Mouse (Mus musculus): ENCODE results near the gene Dnah8. TPM values are rescaled to one million over a fixed set of nuclear protein-coding genes. Genes with fewer than 3 reads are reported as not detected.

Gene Dnah8
- total RNA-seq, 1 experiment from 2014 or later, result 56.8 TPM

- ATAC-seq (replicated peaks in 1 of 2; ENCODE audit: insufficient read depth in 1 of 2, low FRiP score in 2 of 2, low TSS enrichment in 1 of 2, low read depth in 1 of 2, poor library complexity in 2 of 2, severe bottlenecking in 2 of 2), result no peak
Measured at GRCm38 (mm10) chr17:30606206-30606605, 17.9 kb upstream of the Dnah8 start.

DNA sequence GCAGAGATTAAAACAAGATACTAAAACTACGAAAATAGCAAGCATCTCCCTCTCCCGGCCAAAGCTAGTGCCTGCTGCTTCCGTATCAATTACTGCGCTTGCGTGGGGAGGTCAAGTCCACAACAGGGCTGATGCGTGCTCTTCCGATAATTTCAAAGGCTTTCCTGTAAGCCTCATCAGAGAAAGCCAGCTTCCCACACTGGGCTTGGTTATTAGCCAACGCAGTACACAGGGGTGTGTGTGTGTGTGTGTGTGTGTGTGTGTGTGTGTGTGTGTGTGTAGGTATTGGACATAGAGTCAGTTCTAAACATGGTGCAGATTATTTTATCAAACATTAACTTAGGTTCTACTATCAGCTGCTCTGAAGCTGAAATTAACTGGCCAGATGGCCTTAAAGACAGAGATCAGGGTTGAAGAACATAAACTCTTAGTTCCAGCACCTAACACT is 17.5 kb upstream of the Dnah8 start:
- ATAC-seq (replicated peaks in 1 of 2; ENCODE audit: insufficient read depth in 1 of 2, low FRiP score in 2 of 2, low TSS enrichment in 1 of 2, low read depth in 1 of 2, poor library complexity in 2 of 2, severe bottlenecking in 2 of 2), result no peak

DNA sequence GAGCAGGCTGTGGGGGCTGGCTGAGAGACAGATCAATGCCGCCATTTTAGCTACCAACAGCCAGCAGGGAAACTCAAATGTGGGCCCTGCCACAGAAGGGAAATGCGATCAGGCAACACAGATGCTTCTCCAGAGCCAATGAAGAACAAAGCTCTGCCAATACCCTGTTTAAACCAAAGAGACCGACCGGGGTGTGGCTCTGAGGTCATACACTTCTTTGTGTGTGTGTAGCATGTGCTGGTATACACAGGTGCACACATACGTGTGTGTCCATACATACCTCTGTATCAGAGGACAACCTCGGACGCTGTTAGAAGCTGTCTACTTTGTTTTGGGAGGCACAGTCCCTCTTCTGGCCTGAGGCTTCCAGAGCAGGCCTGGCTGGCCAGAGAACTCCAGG is 16.8 kb upstream of the Dnah8 start:
- no peak for ATAC-seq (replicated peaks in 1 of 2; ENCODE audit: insufficient read depth in 1 of 2, low FRiP score in 2 of 2, low TSS enrichment in 1 of 2, low read depth in 1 of 2, poor library complexity in 2 of 2, severe bottlenecking in 2 of 2)

DNA sequence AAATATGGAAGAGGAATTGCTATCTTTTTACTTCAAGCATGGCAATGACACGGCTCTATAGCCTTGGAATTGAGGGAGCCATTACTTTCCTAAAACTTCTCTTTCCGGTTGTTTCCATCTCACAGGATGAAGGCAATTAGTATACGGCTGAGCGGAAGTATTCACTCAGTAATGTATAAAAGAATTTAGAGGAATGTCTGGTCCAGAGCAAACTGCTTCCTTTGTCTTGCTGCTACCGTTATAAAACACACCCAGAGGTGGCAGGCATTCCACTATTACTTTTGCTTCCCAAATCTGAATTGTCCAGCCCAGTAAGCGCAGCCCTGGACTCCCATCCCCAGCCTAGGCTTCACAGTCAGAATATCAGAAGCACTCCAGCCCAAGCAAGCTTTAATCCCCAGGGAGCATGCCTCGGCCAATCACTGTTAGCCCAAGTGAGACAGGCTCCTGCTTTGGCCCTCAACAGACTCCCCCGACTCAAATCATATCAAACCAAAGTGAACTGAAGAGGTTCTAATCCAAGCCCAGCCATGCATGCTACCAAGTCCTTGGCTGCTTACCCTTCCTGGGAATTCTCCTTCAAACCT is 16.2 kb upstream of the Dnah8 start:
- no peak for ATAC-seq (replicated peaks in 1 of 2; ENCODE audit: insufficient read depth in 1 of 2, low FRiP score in 2 of 2, low TSS enrichment in 1 of 2, low read depth in 1 of 2, poor library complexity in 2 of 2, severe bottlenecking in 2 of 2)

DNA sequence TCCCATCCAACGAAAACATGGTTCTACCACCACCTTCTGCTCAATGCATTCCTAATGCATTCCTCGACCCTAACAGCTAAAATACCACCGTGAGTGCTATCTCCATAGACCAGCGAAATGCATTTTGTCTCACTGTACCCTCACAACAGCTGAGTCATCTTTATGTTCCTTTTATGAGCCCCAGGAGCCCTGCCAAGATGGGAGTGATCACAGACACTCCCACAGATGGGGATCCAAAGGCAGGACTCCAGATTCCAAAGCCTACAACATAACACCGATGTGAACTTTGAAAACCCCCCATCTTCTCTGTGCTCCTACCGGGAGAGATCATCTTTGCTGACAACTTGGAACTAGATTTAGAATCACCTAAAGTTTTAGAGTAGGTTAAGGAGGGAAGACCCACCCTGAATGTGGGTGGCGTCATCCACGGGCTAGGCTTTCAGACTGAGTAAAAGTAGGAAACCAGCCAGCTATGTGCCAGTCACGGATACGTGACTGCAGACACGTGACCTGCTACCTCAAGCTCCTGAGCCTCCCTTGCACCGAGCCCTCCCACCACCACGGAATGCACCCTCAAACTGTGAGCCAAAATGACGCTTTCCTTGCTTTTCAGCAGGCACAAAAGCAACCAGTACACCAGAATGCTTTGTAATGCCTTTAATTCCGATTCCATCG is 14.7 kb upstream of the Dnah8 start:
- ATAC-seq (replicated peaks in 1 of 2; ENCODE audit: insufficient read depth in 1 of 2, low FRiP score in 2 of 2, low TSS enrichment in 1 of 2, low read depth in 1 of 2, poor library complexity in 2 of 2, severe bottlenecking in 2 of 2), result no peak

- ATAC-seq (replicated peaks in 1 of 2; ENCODE audit: insufficient read depth in 1 of 2, low FRiP score in 2 of 2, low TSS enrichment in 1 of 2, low read depth in 1 of 2, poor library complexity in 2 of 2, severe bottlenecking in 2 of 2), result no peak
Measured at GRCm38 (mm10) chr17:30609980-30610307, 14.2 kb upstream of the Dnah8 start.

- no peak for ATAC-seq (replicated peaks in 1 of 2; ENCODE audit: insufficient read depth in 1 of 2, low FRiP score in 2 of 2, low TSS enrichment in 1 of 2, low read depth in 1 of 2, poor library complexity in 2 of 2, severe bottlenecking in 2 of 2)
Measured at GRCm38 (mm10) chr17:30610739-30611138, 13.4 kb upstream of the Dnah8 start.

DNA sequence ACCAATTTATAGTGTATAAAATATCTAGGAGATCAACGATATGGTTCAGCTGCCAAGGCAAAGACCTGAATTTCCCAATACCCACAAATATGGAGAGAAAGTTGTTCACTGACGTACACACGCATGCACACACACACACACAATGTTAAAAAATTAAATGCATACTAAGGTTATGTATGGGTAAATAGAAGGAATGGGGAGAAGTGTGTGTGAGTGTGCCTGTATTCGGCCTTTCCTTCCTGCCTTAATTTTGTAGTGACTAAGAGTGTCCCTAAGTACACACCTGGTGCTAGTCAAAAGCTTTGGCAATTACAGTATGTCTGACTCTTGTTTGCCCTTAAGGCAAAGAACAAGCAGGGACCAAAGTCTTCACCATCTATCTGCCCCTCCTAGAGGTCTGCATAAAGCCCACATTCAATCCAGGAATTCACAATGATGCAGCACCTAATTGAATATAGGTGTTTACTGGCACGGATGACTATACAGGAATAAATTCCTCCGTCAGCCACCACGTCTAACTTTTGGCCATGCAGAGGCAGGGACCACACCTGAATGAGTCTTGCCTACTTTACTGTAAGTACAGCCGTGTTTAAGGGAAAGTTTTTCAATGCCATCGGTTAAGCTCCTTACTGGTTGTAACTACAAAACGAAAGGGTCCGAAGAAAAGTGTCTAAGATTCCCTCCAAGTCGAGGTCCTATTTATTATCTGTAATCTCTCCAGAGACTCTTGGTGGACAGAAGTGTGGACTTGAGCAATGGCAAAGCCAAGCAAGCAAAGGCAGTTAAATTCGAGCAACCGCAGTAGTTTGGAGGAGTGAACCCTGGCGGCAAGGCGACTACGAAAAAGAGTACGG is 12.7 kb upstream of the Dnah8 start:
- no peak for ATAC-seq (replicated peaks in 1 of 2; ENCODE audit: insufficient read depth in 1 of 2, low FRiP score in 2 of 2, low TSS enrichment in 1 of 2, low read depth in 1 of 2, poor library complexity in 2 of 2, severe bottlenecking in 2 of 2)

DNA sequence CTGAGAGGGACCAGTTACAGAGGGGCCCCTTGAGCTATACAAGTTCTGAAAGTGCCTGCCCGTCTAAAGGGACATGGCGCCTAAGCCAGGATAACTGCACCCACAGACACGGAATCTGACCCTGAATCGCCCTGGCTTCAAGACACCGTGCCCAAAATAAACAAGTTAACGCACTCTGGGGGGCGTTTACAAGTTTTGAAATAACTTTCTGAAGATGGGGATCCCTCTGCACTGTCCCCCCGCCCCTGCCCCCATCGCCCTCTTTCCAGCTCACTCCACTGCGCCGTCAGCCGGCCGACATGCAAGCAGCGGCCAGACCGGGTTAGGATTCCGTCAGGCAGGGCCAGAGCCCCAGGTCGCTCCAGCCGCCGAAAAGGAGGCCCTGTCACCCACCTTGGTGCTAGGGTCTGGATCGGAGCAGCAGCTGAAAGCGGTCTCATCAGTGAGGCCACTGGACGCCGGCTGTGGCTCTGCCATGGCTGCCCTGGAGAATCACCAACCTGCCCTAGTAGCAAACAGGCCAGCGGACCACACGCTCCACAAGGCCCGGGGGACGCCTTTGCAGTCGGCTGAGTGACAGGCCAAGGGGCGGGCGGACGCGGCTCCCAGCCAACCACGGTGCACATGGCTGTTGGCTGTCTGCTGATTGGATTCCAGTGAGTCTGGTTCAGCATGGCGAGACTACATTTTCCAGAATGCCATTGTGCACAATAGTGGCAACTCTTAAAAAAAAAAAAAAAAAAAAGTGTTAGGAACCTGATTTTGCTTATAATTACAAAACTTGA is 11.9 kb upstream of the Dnah8 start:
- ATAC-seq (replicated peaks in 1 of 2; ENCODE audit: insufficient read depth in 1 of 2, low FRiP score in 2 of 2, low TSS enrichment in 1 of 2, low read depth in 1 of 2, poor library complexity in 2 of 2, severe bottlenecking in 2 of 2), result peak; percentile 100

DNA sequence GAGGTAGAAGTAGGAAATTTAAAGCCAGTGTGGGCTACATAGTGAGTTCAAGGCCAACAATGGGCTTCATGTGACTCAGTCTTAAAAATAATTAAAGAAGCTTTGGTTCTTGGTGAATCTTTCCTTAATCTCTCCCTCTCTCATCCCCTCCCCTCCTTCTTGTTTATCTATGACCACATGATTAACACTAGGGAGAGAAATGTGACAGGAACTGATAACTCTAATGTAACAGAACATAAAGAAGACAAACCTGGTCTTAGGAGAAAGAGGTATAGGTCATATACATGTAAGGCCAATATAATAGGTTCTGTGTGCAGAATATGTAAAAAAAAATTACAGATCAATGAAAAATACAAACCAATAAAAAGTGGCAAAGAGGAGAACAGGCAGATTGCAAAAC is 10.8 kb upstream of the Dnah8 start:
- no peak for ATAC-seq (replicated peaks in 1 of 2; ENCODE audit: insufficient read depth in 1 of 2, low FRiP score in 2 of 2, low TSS enrichment in 1 of 2, low read depth in 1 of 2, poor library complexity in 2 of 2, severe bottlenecking in 2 of 2)

DNA sequence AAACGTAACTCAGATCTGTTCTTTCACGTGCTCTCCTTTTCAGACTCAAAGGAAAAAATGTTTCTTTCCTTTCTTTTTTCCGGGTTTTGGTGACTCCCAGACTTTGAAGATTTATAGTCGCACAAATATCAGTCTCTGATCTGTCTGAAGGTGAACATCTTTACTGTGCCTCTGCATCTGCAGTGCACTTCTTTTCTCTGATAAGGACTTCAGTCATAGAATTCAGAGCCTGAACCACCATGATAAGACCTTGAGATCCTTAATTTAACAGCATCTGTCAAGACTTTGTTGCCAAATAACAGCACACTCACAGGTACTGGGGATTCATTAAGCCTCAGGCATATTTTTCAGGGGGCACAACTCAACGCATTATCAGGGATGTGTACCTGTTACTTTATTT is 8.0 kb upstream of the Dnah8 start:
- no peak for ATAC-seq (replicated peaks in 1 of 2; ENCODE audit: insufficient read depth in 1 of 2, low FRiP score in 2 of 2, low TSS enrichment in 1 of 2, low read depth in 1 of 2, poor library complexity in 2 of 2, severe bottlenecking in 2 of 2)

- no peak for ATAC-seq (replicated peaks in 1 of 2; ENCODE audit: insufficient read depth in 1 of 2, low FRiP score in 2 of 2, low TSS enrichment in 1 of 2, low read depth in 1 of 2, poor library complexity in 2 of 2, severe bottlenecking in 2 of 2)
Measured at GRCm38 (mm10) chr17:30618136-30618891, 5.8 kb upstream of the Dnah8 start.

DNA sequence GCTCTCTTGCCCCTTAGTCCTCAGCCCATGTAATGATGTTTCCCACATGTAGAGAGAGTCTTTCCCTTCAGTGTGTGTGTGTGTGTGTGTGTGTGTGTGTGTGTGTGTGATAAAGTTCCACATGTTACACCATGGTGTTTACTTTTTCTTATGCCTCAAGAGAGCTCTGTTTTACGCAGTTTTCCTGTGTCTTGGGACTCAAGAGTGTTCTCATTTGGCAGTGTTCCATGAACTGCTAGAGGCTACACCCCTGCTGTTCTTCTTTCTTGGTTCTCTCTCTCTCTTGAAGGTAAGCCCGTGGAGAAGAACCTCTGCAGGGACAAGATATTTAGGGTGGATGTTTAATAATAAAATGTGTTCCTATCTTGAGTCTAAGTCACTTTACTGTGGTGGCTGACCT is 5.0 kb upstream of the Dnah8 start:
- ATAC-seq (replicated peaks in 1 of 2; ENCODE audit: insufficient read depth in 1 of 2, low FRiP score in 2 of 2, low TSS enrichment in 1 of 2, low read depth in 1 of 2, poor library complexity in 2 of 2, severe bottlenecking in 2 of 2), result no peak

DNA sequence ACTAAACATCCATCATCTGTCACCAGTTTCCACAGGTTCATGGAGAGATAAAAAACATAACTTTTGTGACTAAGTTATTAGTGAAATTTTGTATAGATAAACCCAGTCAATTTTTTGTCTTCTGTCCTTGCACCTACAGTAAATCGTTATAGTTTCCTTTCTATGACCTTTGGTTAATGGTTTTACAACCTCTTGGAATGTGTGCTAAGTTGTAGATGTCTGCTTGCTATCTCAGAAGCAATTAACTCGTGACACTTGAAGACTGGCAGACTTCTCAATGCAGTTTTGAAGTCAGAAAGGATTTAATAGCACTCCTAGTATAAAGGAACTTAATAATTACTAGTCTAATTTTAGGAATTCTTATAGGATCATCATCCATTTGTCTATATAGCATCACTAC is 3.6 kb upstream of the Dnah8 start:
- ATAC-seq (replicated peaks in 1 of 2; ENCODE audit: insufficient read depth in 1 of 2, low FRiP score in 2 of 2, low TSS enrichment in 1 of 2, low read depth in 1 of 2, poor library complexity in 2 of 2, severe bottlenecking in 2 of 2), result no peak

- no peak for ATAC-seq (replicated peaks in 1 of 2; ENCODE audit: insufficient read depth in 1 of 2, low FRiP score in 2 of 2, low TSS enrichment in 1 of 2, low read depth in 1 of 2, poor library complexity in 2 of 2, severe bottlenecking in 2 of 2)
Measured at GRCm38 (mm10) chr17:30621450-30621849, 2.7 kb upstream of the Dnah8 start.

DNA sequence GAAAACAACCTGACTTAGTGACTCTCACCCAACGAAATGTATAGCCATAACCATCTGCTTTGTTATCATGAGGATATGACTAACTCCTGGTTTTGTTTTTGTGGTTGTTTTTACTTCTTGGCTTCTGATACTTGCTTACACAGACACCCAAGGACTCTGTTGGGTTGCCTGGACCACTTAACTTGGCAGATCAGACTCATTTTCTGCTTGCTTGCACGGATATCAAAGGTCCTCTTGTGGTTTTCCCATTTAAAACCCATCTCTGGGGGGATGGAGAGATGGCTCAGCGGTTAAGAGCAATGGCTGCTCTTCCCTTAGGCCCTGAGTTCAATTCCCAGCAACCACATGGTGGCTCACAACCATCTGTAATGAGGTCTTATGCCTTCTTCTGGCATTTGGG is 954 bp upstream of the Dnah8 start:
- no peak for ATAC-seq (replicated peaks in 1 of 2; ENCODE audit: insufficient read depth in 1 of 2, low FRiP score in 2 of 2, low TSS enrichment in 1 of 2, low read depth in 1 of 2, poor library complexity in 2 of 2, severe bottlenecking in 2 of 2)

GRCm38 (mm10) chr17:30626719-30627118 is 2.6 kb downstream of the Dnah8 start, which contains the start of gene Glo1:
Gene Glo1, minus strand, starts transcription at chr17:30626871.
- ATAC-seq (replicated peaks in 1 of 2; ENCODE audit: insufficient read depth in 1 of 2, low FRiP score in 2 of 2, low TSS enrichment in 1 of 2, low read depth in 1 of 2, poor library complexity in 2 of 2, severe bottlenecking in 2 of 2), result peak; percentile 74 to 83
